Mouse (Mus musculus): Measurements from ENCODE around the gene Gm11239.
"Not testable (repeated sequence)": the region's sequence is repeated elsewhere in the genome, so short reads cannot be mapped to it uniquely, and the experiment has no call there.

DNA sequence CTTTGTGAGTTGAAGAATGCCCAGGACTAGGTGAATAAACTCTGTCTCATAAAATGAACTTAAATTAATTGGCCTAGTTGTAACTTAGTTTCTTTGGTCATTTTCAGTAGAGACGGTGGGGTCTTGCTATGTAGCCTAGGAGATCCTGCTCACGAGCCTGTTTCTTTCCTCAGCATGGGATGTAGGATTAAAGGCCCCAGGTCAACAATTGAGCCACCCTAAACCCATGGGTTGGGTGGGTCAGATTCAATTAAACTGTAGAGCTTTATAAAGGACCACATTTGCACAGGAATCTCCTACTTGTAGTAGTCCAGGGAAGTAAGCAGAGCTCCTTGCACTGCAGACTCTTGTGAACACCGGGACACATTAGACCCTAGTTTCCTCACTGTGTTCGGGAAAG lies 15.1 kb downstream of the Gm11239 start, which contains the start of gene Gm428:
- TF ChIP-seq CTCF, EP300 (IDR thresholded peaks at IDR 0.05): not testable (repeated sequence)

Data from lung, postnatal 0 days (tissue).